Mouse (Mus musculus) forebrain, embryonic 15.5 days (tissue): ENCODE measurements at regions not wholly inside any gene's neighbourhood (a gene's known extent, or its start where the extent isn't known, plus 50 kb on each side); places are given as distances from the start of the nearest gene placed in this dataset.

Experiments used
- ATAC-seq: fragments of 200-750 bp; cut with Nextera tagmentation; replicated peaks from 2 replicates; pipeline ENCODE4 v1.8.0; 2017; ENCODE audit warnings: mild to moderate bottlenecking, moderate TSS enrichment, moderate library complexity
- H3K27ac ChIP-seq: fragments of 300-500 bp; sonication (generic); replicated peaks from 2 replicates; pipeline ENCODE4 v1.5.1; 2015; ENCODE audit warnings: mild to moderate bottlenecking, inconsistent platforms
- H3K27me3 ChIP-seq: fragments of 300-500 bp; sonication (generic); 2 replicates; pipeline ENCODE4 v1.6.1; 2015; ENCODE audit warnings: inconsistent platforms
- H3K36me3 ChIP-seq: fragments of 300-500 bp; sonication (generic); 2 replicates; pipeline ENCODE4 v1.6.1; 2015; ENCODE audit warnings: mild to moderate bottlenecking, inconsistent platforms
- H3K4me1 ChIP-seq: fragments of 300-500 bp; sonication (generic); 2 replicates; pipeline ENCODE4 v1.6.1; 2015; ENCODE audit warnings: inconsistent platforms
- H3K4me2 ChIP-seq: fragments of 300-500 bp; sonication (generic); replicated peaks from 2 replicates; pipeline ENCODE4 v1.6.1; 2015; ENCODE audit warnings: mild to moderate bottlenecking, inconsistent platforms
- H3K4me3 ChIP-seq: fragments of 300-500 bp; sonication (generic); 2 replicates; pipeline ENCODE4 v1.5.1; 2015; ENCODE audit warnings: mild to moderate bottlenecking, inconsistent platforms
- H3K9ac ChIP-seq: fragments of 300-500 bp; sonication (generic); replicated peaks from 2 replicates; pipeline ENCODE4 v1.6.1; 2015; ENCODE audit warnings: mild to moderate bottlenecking, inconsistent platforms
- H3K9me3 ChIP-seq: fragments of 300-500 bp; sonication (generic); 2 replicates; pipeline ENCODE4 v1.6.1; 2016; ENCODE audit warnings: inconsistent platforms
- WGBS: fragments of 180-500 bp; shearing (Covaris S2); methylation state at CpG from one replicate; pipeline ENCODE4 v1.1.7; 2015; ENCODE audit warnings: mixed read lengths; 5-methylcytosine and 5-hydroxymethylcytosine counted together

DNA sequence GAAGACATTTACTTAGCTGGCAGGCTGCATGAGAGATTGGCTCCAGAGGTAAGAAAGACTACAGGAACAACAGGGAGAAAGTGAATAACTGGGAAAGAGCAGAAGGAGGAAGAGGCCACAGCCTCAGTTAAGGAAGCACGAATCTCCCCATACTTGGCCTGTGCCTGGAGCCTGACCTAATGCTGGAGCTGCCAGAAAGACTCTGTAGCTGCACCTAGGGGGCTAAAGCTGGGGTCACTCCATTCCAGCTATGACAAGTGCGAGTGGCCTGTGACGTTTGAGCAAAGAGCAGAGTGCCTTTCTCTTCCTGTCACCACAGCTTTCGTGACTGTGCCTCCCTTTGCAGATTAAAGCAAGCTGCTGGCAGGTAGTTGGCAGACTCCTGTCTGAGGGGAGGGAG, 250.6 kb downstream of the Bcl11a start:
- Histone ChIP-seq H3K27ac (no peak overlapping the region), H3K4me2 (no peak overlapping the region), H3K9me3 (no peaks in the 10 kb centered on the region), H3K4me3 (no peak overlapping the region), H3K36me3 (no peaks in the 10 kb centered on the region), H3K4me1 (peaks cover 16% of the 10 kb centered on the region), H3K9ac (no peak overlapping the region), H3K27me3 (no peaks in the 10 kb centered on the region)
- ATAC-seq: no peak
- 60% methylated on average over 4 of the region's 4 CpGs for WGBS

GRCm38 (mm10) chr11:24330366-24331124, 252.7 kb downstream of the Bcl11a start:
- no peak overlapping the region for H3K4me2 ChIP-seq
- H3K27me3 ChIP-seq: no peaks in the 10 kb centered on the region
- peak; percentile 82 for ATAC-seq
- no peaks in the 10 kb centered on the region for H3K9me3 ChIP-seq
- peaks cover 16% of the 10 kb centered on the region for H3K4me1 ChIP-seq
- no peak overlapping the region for H3K4me3 ChIP-seq
- H3K36me3 ChIP-seq: no peaks in the 10 kb centered on the region
- WGBS: 13% methylated on average over 10 of the region's 10 CpGs
- no peak overlapping the region for H3K9ac ChIP-seq
- peak overlapping the region; percentile 52 for H3K27ac ChIP-seq

GRCm38 (mm10) chr11:24332241-24332640, 254.4 kb downstream of the Bcl11a start:
- Histone ChIP-seq H3K9ac (no peak overlapping the region), H3K4me2 (no peak overlapping the region), H3K4me1 (peaks cover 16% of the 10 kb centered on the region), H3K27me3 (no peaks in the 10 kb centered on the region), H3K4me3 (no peak overlapping the region), H3K9me3 (no peaks in the 10 kb centered on the region), H3K27ac (no peak overlapping the region), H3K36me3 (no peaks in the 10 kb centered on the region)
- no peak for ATAC-seq
- 87% methylated on average over 3 of the region's 3 CpGs for WGBS

DNA sequence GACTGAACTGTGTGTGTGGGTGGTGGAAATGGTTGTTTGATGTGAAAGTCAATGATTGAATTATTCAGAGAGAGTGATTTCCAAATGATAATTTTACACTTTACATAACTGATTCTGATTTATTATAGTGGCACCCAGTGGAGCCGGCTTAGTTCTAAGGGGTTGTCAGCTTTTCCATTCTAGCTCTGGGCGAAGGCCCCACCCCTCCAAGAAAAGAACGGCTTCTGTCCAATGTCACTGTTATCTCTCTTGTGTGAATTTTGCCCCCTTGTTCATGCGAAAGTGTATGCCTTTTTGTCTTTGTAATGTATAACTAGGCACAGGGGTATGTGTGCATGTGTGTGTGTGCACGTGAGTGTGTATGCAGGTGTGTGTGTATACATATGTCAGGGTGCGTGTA, 255.3 kb downstream of the Bcl11a start:
- Histone ChIP-seq H3K4me2 (no peak overlapping the region), H3K4me3 (no peak overlapping the region), H3K27me3 (no peaks in the 10 kb centered on the region), H3K4me1 (peaks cover 20% of the 10 kb centered on the region), H3K36me3 (no peaks in the 10 kb centered on the region), H3K9me3 (no peaks in the 10 kb centered on the region), H3K27ac (no peak overlapping the region), H3K9ac (no peak overlapping the region)
- ATAC-seq: no peak
- WGBS: 89% methylated on average over 6 of the region's 6 CpGs

DNA sequence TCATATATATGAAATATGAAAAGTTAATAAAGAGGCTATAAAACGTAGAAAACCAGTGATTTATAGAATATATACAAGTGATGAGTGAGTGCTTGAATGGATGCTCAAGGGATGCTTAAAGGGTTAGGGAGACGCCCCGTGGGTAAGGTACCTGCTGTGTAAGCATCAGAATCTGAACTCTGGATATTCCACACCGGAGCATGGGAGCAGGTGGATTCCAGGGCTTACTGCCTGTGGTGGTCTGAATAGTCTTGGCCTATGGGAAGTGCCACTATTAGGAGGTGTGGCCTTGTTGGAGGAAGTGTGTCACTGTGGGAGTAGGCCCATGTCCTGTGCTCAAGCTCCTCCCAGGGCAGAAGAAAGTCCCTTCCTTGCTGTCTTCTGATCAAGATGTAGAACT, 257.4 kb downstream of the Bcl11a start:
- Histone ChIP-seq H3K9me3 (no peaks in the 10 kb centered on the region), H3K4me3 (no peak overlapping the region), H3K27me3 (no peaks in the 10 kb centered on the region), H3K4me1 (peaks cover 14% of the 10 kb centered on the region), H3K9ac (no peak overlapping the region), H3K27ac (no peak overlapping the region), H3K4me2 (no peak overlapping the region), H3K36me3 (no peaks in the 10 kb centered on the region)
- 95% methylated on average over 4 of the region's 4 CpGs for WGBS
- no peak for ATAC-seq

- Histone ChIP-seq H3K9me3 (no peaks in the 10 kb centered on the region), H3K4me2 (no peak overlapping the region), H3K27ac (no peak overlapping the region), H3K4me3 (no peak overlapping the region), H3K9ac (no peak overlapping the region), H3K36me3 (no peaks in the 10 kb centered on the region), H3K4me1 (peaks cover 4% of the 10 kb centered on the region; the same call in 1 of the 2 replicates), H3K27me3 (no peaks in the 10 kb centered on the region)
- 87% methylated on average over 1 of the region's 1 CpGs for whole genome bisulfite sequencing
- ATAC-seq: no peak
These were observed 260.3 kb downstream of the Bcl11a start for GRCm38 (mm10) chr11:24338111-24338510.

DNA sequence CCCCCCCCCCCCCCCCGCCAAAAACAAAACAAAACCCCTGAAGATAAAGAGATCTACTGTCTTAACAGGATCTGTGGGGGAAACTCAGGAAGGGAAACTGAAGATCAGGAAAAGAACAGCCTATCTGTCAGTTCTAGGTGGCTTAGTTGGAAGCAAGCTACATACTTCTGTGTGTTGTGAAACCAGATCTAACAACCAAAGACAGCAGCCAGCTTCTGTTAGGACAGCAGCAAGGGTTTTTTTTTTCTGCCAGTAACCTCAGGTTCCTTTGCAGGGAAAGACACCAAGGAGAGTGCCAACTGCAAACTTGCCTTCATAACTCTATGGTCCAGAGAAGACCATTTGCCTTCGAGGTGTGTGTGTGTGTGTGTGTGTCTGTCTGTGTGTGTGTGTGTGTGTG, 261.2 kb downstream of the Bcl11a start:
- no peaks in the 10 kb centered on the region for H3K9me3 ChIP-seq
- peaks cover 4% of the 10 kb centered on the region; the same call in 1 of the 2 replicates for H3K4me1 ChIP-seq
- no peak for ATAC-seq
- no peak overlapping the region for H3K4me3 ChIP-seq
- H3K4me2 ChIP-seq: no peak overlapping the region
- H3K27ac ChIP-seq: no peak overlapping the region
- H3K9ac ChIP-seq: no peak overlapping the region
- H3K27me3 ChIP-seq: no peaks in the 10 kb centered on the region
- no peaks in the 10 kb centered on the region for H3K36me3 ChIP-seq
- 73% methylated on average over 1 of the region's 2 CpGs for WGBS

DNA sequence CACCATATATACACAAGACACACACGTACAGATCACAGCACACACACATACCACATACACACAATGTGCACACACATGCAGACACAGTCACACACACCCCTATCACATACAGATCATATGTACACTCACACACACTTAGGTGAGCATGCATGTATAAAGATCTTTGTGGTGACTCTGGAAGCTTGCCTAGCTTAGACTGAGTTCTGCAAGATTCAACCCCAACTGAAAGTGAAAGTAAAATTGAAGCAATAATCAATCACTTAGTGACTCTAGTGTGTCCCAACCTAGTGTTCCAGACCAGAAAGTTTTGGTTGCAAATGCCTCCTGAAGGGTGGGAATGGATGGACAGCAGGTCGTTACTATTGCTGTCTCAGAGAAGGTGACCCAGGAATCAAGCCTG, 262.8 kb downstream of the Bcl11a start:
- Histone ChIP-seq H3K9me3 (no peaks in the 10 kb centered on the region), H3K27me3 (no peaks in the 10 kb centered on the region), H3K27ac (no peak overlapping the region), H3K4me2 (no peak overlapping the region), H3K4me3 (no peak overlapping the region), H3K9ac (no peak overlapping the region), H3K36me3 (no peaks in the 10 kb centered on the region), H3K4me1 (peaks cover 4% of the 10 kb centered on the region; the same call in 1 of the 2 replicates)
- 85% methylated on average over 2 of the region's 2 CpGs for WGBS
- ATAC-seq: no peak

GRCm38 (mm10) chr11:24341650-24342049, 263.8 kb downstream of the Bcl11a start:
- Histone ChIP-seq H3K4me3 (no peak overlapping the region), H3K9ac (no peak overlapping the region), H3K4me2 (no peak overlapping the region), H3K4me1 (peaks cover 5% of the 10 kb centered on the region; the same call in 1 of the 2 replicates), H3K27me3 (no peaks in the 10 kb centered on the region), H3K27ac (no peak overlapping the region), H3K36me3 (no peaks in the 10 kb centered on the region), H3K9me3 (no peaks in the 10 kb centered on the region)
- WGBS: 53% methylated on average over 3 of the region's 3 CpGs
- no peak for ATAC-seq

- Histone ChIP-seq H3K9ac (no peak overlapping the region), H3K9me3 (no peaks in the 10 kb centered on the region), H3K27me3 (no peaks in the 10 kb centered on the region), H3K27ac (no peak overlapping the region), H3K4me1 (peaks cover 10% of the 10 kb centered on the region), H3K4me2 (no peak overlapping the region), H3K4me3 (no peak overlapping the region), H3K36me3 (no peaks in the 10 kb centered on the region)
- no peak for ATAC-seq
- 25% methylated on average over 2 of the region's 2 CpGs for WGBS
These were observed 264.3 kb downstream of the Bcl11a start for GRCm38 (mm10) chr11:24342176-24342575.

GRCm38 (mm10) chr11:24342732-24343131, 264.9 kb downstream of the Bcl11a start:
- Histone ChIP-seq H3K9ac (no peak overlapping the region), H3K4me1 (peaks cover 13% of the 10 kb centered on the region), H3K27me3 (no peaks in the 10 kb centered on the region), H3K27ac (no peak overlapping the region), H3K9me3 (no peaks in the 10 kb centered on the region), H3K36me3 (no peaks in the 10 kb centered on the region), H3K4me2 (no peak overlapping the region), H3K4me3 (no peak overlapping the region)
- no peak for ATAC-seq
- 90% methylated on average over 2 of the region's 2 CpGs for WGBS

GRCm38 (mm10) chr11:24347225-24347624, 269.4 kb downstream of the Bcl11a start:
- Histone ChIP-seq H3K9me3 (no peaks in the 10 kb centered on the region), H3K4me1 (peaks cover 15% of the 10 kb centered on the region), H3K9ac (no peak overlapping the region), H3K4me2 (no peak overlapping the region), H3K36me3 (no peaks in the 10 kb centered on the region), H3K27ac (no peak overlapping the region), H3K27me3 (no peaks in the 10 kb centered on the region), H3K4me3 (no peak overlapping the region)
- ATAC-seq: 0 out of 2 replicates have a peak, but pooled peaks have one; percentile 26
- 15% methylated on average over 12 of the region's 12 CpGs for WGBS

- H3K4me1 ChIP-seq: peaks cover 15% of the 10 kb centered on the region
- no peak overlapping the region for H3K27ac ChIP-seq
- ATAC-seq: no peak
- no peaks in the 10 kb centered on the region for H3K36me3 ChIP-seq
- WGBS: 63% methylated on average over 4 of the region's 4 CpGs
- H3K9ac ChIP-seq: no peak overlapping the region
- H3K4me3 ChIP-seq: no peak overlapping the region
- no peaks in the 10 kb centered on the region for H3K27me3 ChIP-seq
- no peaks in the 10 kb centered on the region for H3K9me3 ChIP-seq
- no peak overlapping the region for H3K4me2 ChIP-seq
These were observed 270.9 kb downstream of the Bcl11a start for GRCm38 (mm10) chr11:24348741-24349140.
